Mouse (Mus musculus) brain, embryonic 14.5 days (tissue): ENCODE results near the gene Smo.

Source experiments
- CTCF ChIP-seq: fragments of 200-500 bp; IDR thresholded peaks from 2 replicates; pipeline ENCODE4 v1.5.1; 2012; ENCODE audit warnings: inconsistent platforms, mild to moderate bottlenecking, moderate library complexity, borderline replicate concordance; ENCODE audit not compliant: insufficient read depth, insufficient read length; ENCODE audit errors: extremely low read depth
- POLR2A ChIP-seq: fragments of 200-500 bp; IDR thresholded peaks from 2 replicates; pipeline ENCODE4 v1.6.1; 2012; ENCODE audit warnings: mild to moderate bottlenecking, inconsistent platforms, borderline replicate concordance; ENCODE audit not compliant: poor library complexity, insufficient read depth, insufficient read length, severe bottlenecking; ENCODE audit errors: extremely low read depth

DNA sequence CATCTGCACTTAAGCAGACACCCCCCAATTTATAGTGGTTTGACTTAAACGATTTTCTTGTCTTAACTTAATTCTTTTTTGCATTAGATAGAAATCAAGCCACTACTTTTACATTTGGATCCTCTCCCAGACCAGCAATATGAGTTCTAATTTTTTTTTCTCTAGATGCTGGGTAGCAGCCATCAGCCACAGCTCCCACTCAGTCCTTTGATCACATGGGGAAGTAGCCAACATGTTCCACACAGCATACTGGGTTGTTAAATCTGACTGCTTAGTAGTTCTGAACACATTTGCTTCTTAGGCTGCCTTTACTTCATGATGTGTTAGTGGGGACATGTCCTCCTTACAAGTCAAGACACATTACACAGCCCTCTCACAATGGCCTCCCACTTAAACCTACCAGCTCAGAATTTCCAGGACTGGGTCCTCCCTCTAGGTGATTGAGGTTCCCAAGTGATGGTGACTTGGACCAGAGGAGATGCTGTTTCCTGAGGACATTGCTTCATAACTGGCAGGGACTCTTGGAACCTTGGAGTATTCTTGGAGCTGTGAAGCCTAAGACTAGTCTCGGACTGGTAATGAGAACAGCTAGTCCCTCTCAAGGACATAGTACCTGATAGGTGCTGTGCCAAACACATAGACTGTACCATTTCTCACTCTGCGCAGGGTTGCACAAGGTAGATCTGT is 16.3 kb downstream of the Smo start:
- TF ChIP-seq POLR2A (no peak), CTCF (no peak)
